Mouse (Mus musculus) spleen, adult 2 months (tissue): ENCODE results near the gene 4921524J17Rik. TPM values are rescaled to one million over a fixed set of nuclear protein-coding genes. Genes with fewer than 3 reads are reported as not detected.

Experiments used
- DNase-seq, 2 experiments: peaks; one replicate each; pipeline versions ENCODE4 v3.0.0 to v3.0.0-alpha.2; 2012 to 2021; ENCODE audit warnings: low spot score in 2 of 2, low read depth in 1 of 2
- H3K27ac ChIP-seq: fragments of 200-500 bp; 2 replicates; pipeline ENCODE4 v1.5.1; 2012; ENCODE audit warnings: low read length, inconsistent platforms; ENCODE audit not compliant: insufficient read depth
- H3K27me3 ChIP-seq: fragments of 200-500 bp; 2 replicates; pipeline ENCODE4 v1.6.1; 2012; ENCODE audit warnings: mild to moderate bottlenecking, moderate library complexity, low read length, inconsistent platforms; ENCODE audit not compliant: control insufficient read depth, insufficient read depth
- H3K36me3 ChIP-seq: fragments of 200-500 bp; 2 replicates; pipeline ENCODE4 v1.6.1; 2012; ENCODE audit warnings: mild to moderate bottlenecking, low read length, inconsistent platforms; ENCODE audit not compliant: control insufficient read depth, insufficient read depth
- H3K4me1 ChIP-seq: fragments of 200-500 bp; 2 replicates; pipeline ENCODE4 v1.6.1; 2011; ENCODE audit warnings: inconsistent platforms; ENCODE audit not compliant: control insufficient read depth, insufficient read depth, insufficient read length
- H3K4me3 ChIP-seq: fragments of 200-500 bp; 2 replicates; pipeline ENCODE4 v1.5.1; 2011; ENCODE audit warnings: mild to moderate bottlenecking, inconsistent platforms; ENCODE audit not compliant: insufficient read depth, insufficient read length; ENCODE audit errors: extremely low read depth
- CTCF ChIP-seq: fragments of 200-500 bp; IDR thresholded peaks from 2 replicates; pipeline ENCODE4 v1.5.1; 2011; ENCODE audit warnings: mild to moderate bottlenecking, inconsistent platforms; ENCODE audit not compliant: insufficient read depth, insufficient read length, insufficient replicate concordance; ENCODE audit errors: extremely low read depth
- POLR2A ChIP-seq: fragments of 200-500 bp; IDR thresholded peaks from 2 replicates; pipeline ENCODE4 v1.6.1; 2011; ENCODE audit warnings: low read depth, low read length, inconsistent platforms
- WGBS: fragments of 180-500 bp; shearing (Covaris S2); methylation state at CpG from one replicate; pipeline ENCODE4 v1.1.7; 2018; 5-methylcytosine and 5-hydroxymethylcytosine counted together
- polyA plus RNA-seq: library from polyadenylated mRNA; depleted of rRNA; stranded (reverse); fragments of >200 nt; gene quantifications from 2 replicates; pipeline ENCODE4 v1.2.3, GENCODE M21; 2012

4921524J17Rik gene
- polyA plus RNA-seq, 1 experiment = 1.6 TPM

DNA sequence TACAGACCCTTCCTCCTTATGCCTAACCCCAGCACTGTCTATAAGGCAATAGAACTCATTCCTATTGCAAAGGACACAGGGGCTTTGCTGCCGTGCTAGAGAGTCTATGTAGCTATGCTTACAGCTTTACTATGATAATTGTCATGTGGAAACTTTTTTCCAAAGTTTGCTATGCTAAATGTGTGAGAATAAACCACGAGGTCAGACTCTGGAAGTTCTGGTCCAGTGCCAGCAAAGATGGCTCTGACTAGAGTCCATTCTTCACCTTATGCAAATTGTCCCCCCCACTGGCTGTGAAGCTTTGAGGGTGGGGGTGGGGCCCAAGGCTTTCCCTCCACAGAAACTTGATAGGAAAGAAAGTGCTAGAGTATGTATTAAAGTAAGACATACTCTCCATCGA lies 56.1 kb downstream of the 4921524J17Rik start:
- Histone ChIP-seq H3K27ac (no peak overlapping the region), H3K36me3 (no peaks in the 10 kb centered on the region), H3K4me1 (no peaks in the 10 kb centered on the region), H3K27me3 (no peaks in the 10 kb centered on the region), H3K4me3 (no peak overlapping the region)
- no peak for TF ChIP-seq POLR2A
- TF ChIP-seq CTCF = no peak
- no peak for DNase-seq
- WGBS = 67% methylated on average over 3 of the region's 3 CpGs

DNA sequence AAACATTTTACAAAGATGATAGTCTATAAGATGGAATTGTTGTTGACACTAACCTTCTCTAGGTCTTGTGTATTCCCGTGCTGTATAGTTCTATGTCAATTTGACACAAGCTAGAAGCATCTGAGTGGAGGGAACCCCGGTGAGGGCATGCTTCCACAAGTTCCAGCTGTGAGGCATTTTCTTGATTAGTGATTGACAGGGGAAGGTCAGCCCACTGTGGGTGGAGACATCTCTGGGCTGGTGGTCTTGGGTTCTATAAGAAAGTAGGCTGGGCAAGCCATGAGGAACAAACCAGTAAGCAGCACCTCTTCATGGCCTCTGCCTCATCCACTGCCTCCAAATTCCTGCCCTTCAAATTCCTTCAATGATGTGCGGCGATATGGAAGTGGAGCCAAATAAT lies 58.3 kb downstream of the 4921524J17Rik start:
- 90% methylated on average over 4 of the region's 4 CpGs for WGBS
- no peaks in the 10 kb centered on the region for H3K27me3 ChIP-seq
- no peaks in the 10 kb centered on the region for H3K36me3 ChIP-seq
- H3K4me3 ChIP-seq = no peak overlapping the region
- TF ChIP-seq POLR2A = no peak
- TF ChIP-seq CTCF = no peak
- H3K27ac ChIP-seq = no peak overlapping the region
- H3K4me1 ChIP-seq = no peaks in the 10 kb centered on the region
- no peak for DNase-seq

DNA sequence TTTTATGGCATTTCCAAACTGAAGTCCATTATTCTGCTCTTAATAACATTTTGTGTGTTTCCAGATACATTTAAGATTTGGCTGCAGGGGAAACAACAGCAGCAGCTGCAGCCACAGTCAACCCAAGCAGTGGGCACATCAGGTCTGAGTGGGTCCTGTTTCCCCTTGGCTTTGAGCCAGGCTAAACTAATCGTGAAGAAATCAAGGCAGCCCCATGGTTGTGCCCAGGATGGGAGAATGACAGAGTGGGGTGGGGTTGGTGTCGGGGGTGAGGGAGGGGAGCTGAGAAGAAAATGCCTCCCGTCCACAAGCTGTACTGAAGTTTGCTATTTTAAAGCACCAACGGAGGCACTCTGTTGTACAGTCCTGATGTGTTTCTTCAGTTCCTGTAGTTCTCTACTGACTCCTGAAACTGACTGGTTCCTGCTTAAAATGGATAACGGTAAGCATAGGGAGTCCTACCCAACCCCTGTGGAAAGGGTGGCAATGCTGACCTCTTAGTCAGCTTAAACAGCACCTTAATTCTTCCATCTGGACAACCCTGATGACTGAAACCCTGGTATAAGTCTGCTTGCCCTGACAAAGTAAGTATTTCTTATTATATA lies 59.1 kb downstream of the 4921524J17Rik start:
- WGBS = 13% methylated on average over 5 of the region's 5 CpGs
- Histone ChIP-seq H3K27ac (no peak overlapping the region), H3K27me3 (no peaks in the 10 kb centered on the region)

DNA sequence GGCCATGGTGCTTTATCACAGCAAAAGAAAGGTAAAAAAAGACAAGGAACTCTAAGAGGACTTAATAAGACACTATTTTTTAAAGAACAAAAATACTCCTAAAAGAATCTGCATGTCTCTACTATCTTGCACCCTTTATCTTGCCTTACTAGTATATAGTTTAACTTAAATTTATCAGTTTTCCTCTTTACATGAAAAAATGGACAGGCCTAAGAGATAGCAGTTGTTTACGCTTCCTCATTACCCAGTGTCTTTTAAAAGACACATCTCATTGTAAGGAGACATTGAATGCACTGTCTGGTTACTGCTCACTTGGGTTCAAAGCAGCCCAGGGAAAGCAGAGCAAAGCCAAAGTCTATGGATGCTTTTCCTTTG lies 60.2 kb downstream of the 4921524J17Rik start:
- TF ChIP-seq POLR2A (no peak), CTCF (no peak)
- H3K4me3 ChIP-seq = no peak overlapping the region
- DNase-seq = no peak
- H3K27ac ChIP-seq = no peak overlapping the region
- H3K4me1 ChIP-seq = no peaks in the 10 kb centered on the region
- H3K36me3 ChIP-seq = no peaks in the 10 kb centered on the region
- WGBS = 76% methylated on average over 1 of the region's 1 CpGs
- H3K27me3 ChIP-seq = no peaks in the 10 kb centered on the region

More for the DNA sequence above, 59.1 kb downstream of the 4921524J17Rik start:
- TF ChIP-seq POLR2A (no peak), CTCF (no peak)
- Histone ChIP-seq H3K36me3 (no peaks in the 10 kb centered on the region), H3K4me3 (no peak overlapping the region), H3K4me1 (no peaks in the 10 kb centered on the region)
- no peak for DNase-seq

DNA sequence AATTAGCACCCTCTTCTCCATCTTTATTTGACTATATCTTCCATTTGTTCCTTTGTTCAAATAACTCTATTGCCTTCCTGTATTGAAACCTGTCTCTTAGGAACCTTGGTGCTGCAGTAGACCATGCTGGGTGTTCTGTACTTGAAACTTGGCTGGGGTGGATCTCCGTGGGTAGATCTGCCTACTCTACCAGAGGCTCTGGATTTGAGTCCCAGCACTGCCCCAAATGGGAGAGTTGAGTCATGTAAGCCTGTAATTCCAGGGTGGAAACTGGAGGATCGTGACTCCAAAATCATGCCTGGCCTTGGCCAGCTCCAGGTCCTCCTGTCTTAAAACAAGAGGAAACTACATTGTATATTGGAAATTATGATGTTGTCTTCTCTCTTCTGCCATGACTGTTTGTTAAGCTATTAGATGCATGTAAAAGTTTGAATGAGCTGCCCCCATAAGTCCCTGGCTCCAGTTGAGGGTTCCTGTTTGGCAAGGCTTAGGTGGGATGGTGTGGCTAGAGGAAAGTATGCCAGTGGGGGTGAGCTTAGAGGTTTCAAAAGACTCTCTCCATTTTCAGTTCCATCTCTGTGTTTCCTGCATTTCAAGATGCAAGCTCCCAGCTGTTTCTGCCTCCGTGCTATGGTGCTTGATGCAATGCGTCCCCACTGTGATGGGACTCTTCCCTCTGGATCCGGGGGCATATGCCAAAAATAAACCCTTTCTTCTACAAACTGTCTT lies 60.7 kb downstream of the 4921524J17Rik start:
- 90% methylated on average over 5 of the region's 5 CpGs for WGBS
- no peaks in the 10 kb centered on the region for H3K27me3 ChIP-seq
- no peak for TF ChIP-seq CTCF
- TF ChIP-seq POLR2A = no peak
- H3K4me1 ChIP-seq = no peaks in the 10 kb centered on the region
- H3K4me3 ChIP-seq = no peak overlapping the region
- no peak overlapping the region for H3K27ac ChIP-seq
- no peaks in the 10 kb centered on the region for H3K36me3 ChIP-seq
- DNase-seq = no peak

DNA sequence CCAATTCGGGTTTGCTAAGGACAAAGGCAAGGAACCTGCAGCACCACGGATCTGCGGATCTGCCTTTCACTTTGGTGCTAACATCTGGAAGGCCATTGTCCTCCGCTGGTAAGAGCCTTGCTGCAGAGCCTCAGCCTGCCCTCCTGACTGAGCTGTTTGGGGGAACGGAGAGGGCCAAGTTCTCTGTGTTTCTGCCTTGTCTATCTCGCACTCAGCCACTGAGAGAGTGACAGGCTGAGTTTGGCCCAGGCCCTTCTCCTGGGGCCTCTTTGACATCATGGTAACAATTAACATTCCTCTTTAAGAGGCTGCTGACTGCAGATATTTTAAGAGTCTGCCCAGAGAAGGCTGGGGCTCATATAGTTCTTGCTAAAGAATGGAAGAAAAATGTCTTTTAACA lies 67.5 kb downstream of the 4921524J17Rik start:
- no peaks in the 10 kb centered on the region for H3K27me3 ChIP-seq
- H3K4me3 ChIP-seq = no peak overlapping the region
- no peaks in the 10 kb centered on the region for H3K36me3 ChIP-seq
- no peaks in the 10 kb centered on the region for H3K4me1 ChIP-seq
- H3K27ac ChIP-seq = peak overlapping the region; percentile 19
- no peak for DNase-seq
- 88% methylated on average over 6 of the region's 6 CpGs for WGBS
- TF ChIP-seq CTCF = no peak
- no peak for TF ChIP-seq POLR2A

DNA sequence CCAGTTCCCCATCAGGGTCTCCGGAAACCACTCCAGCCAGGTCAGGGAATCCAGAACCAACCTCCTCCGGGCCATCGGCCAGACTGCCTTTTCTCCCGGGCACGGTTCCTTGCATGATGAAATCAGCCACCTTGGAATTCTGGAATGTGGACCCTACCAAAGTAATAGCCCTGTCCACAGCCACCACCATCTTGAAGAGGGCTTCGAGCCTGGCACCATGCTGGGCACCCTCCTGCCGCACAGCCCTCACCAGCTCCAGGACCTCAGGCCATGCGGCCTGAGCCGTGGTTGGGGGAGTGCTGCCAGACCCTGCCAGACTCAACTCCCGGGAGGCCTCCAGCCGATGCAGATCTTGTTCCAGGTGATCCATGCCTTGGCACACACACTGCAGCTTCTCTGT lies 68.0 kb downstream of the 4921524J17Rik start:
- Histone ChIP-seq H3K27me3 (no peaks in the 10 kb centered on the region), H3K4me1 (no peaks in the 10 kb centered on the region), H3K36me3 (no peaks in the 10 kb centered on the region), H3K4me3 (no peak overlapping the region), H3K27ac (peak overlapping the region; percentile 19)
- no peak for DNase-seq
- TF ChIP-seq POLR2A = no peak
- 92% methylated on average over 11 of the region's 11 CpGs for WGBS
